Comparison of ENCODE assay signal across 8 mouse cellular contexts in the genomic region with DNA sequence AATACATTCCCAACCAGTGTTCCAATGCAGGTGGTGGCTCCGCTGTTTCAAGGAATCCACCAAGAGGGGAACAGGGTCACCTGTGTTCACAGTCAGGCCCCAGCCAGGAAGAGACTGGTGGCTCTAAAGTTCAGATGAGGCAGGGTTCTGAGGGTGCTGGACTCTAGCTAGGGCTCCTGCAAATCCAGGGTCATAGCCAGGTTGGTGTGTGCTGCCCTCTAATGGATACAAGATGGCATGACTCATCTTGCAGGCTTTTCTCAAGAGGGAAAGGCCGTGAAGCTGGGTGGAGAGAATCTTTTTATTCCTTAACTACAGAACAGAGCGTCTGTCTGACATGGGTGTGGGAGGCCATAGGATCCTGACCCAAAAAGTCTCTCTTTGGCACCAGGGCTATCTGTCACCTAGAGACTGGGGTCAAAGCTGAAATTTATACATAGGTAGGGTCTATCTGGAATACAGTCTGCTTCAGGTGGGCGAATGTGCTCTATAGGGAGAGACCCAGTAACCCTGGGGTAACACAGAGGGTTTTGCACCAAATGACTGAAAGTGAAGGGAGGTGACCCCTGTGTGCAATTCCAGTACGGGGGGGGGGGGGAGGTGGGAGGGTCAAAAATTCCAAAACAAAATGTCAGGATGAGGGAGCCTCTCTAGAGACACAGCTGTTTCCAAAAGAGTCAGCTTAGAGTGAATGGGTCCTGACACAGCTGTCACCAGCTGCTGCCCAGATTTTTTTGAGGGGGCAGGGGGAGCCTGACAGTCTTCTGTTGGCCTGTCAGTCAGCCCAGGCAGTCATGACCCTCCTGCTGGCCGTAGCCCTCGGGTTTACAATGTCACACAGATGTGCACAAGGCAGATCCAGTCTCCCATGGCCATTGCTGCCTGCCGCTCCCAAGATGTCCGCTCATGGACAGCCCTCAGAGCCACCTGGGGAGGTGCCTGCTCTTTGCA. TPM values are rescaled to one million over a fixed set of nuclear protein-coding genes. Genes with fewer than 3 reads are reported as not detected.
DNase-seq lines count a peak whose midpoint lies in the region; ATAC-seq lines count a peak whose summit lies in the region.

No protein-coding gene starts in this region.

- H3K4me2 ChIP-seq in forebrain, embryonic 13.5 days: no peak overlapping the region
- no peak overlapping the region for H3K4me2 ChIP-seq in kidney, embryonic 16.5 days (replicated peaks; ENCODE audit: low read depth, low read length)
- H3K4me2 ChIP-seq in midbrain, embryonic 12.5 days (replicated peaks): no peak overlapping the region

- H3K27me3 ChIP-seq in forebrain, embryonic 13.5 days: no peaks in the 10 kb centered on the region
- no peaks in the 10 kb centered on the region for H3K27me3 ChIP-seq in kidney, embryonic 16.5 days (ENCODE audit: insufficient read depth, low read length)
- H3K27me3 ChIP-seq in midbrain, embryonic 12.5 days: no peaks in the 10 kb centered on the region

- DNase-seq in frontal cortex, postnatal 36 days (ENCODE audit: low spot score in 2 of 2): peak; percentile 3 to 13
- DNase-seq in frontal cortex, postnatal 25 days (ENCODE audit: low spot score in 2 of 2): no peak
- peak; percentile 35 for DNase-seq in urinary bladder, postnatal 14 days (ENCODE audit: low spot score)
- no peak for DNase-seq in urinary bladder, postnatal 4 days (ENCODE audit: low spot score in 2 of 2)
- DNase-seq in spleen, postnatal 36 days (ENCODE audit: low spot score in 2 of 2): no peak

- no peak overlapping the region for H3K27ac ChIP-seq in forebrain, embryonic 13.5 days
- H3K27ac ChIP-seq in kidney, embryonic 16.5 days (ENCODE audit: low read length): no peak overlapping the region
- no peak overlapping the region for H3K27ac ChIP-seq in midbrain, embryonic 12.5 days (replicated peaks)

- no peaks in the 10 kb centered on the region for H3K9me3 ChIP-seq in forebrain, embryonic 13.5 days (replicated peaks)
- H3K9me3 ChIP-seq in kidney, embryonic 16.5 days (ENCODE audit: low read length): no peaks in the 10 kb centered on the region
- no peaks in the 10 kb centered on the region for H3K9me3 ChIP-seq in midbrain, embryonic 12.5 days

- no peak overlapping the region for H3K4me3 ChIP-seq in forebrain, embryonic 13.5 days
- H3K4me3 ChIP-seq in kidney, embryonic 16.5 days (ENCODE audit: low read length): no peak overlapping the region
- no peak overlapping the region for H3K4me3 ChIP-seq in midbrain, embryonic 12.5 days

- WGBS in forebrain, embryonic 13.5 days: 70% methylated on average over 9 of the region's 9 CpGs
- WGBS in kidney, embryonic 16.5 days: 50% methylated on average over 9 of the region's 9 CpGs
- WGBS in midbrain, embryonic 12.5 days: 55% methylated on average over 9 of the region's 9 CpGs

- 0 out of 2 replicates have a peak, but pooled peaks have one; percentile 24 for ATAC-seq in forebrain, embryonic 13.5 days
- ATAC-seq in kidney, embryonic 16.5 days (ENCODE audit: low FRiP score, low TSS enrichment): peak; percentile 49; the same call in 1 of the 2 replicates
- peak; percentile 44; the same call in 1 of the 2 replicates for ATAC-seq in midbrain, embryonic 12.5 days (ENCODE audit: low FRiP score, low read depth)

- H3K36me3 ChIP-seq in forebrain, embryonic 13.5 days (ENCODE audit: poor library complexity, severe bottlenecking): no peaks in the 10 kb centered on the region
- H3K36me3 ChIP-seq in kidney, embryonic 16.5 days (ENCODE audit: insufficient read depth, low read length): no peaks in the 10 kb centered on the region
- H3K36me3 ChIP-seq in midbrain, embryonic 12.5 days: no peaks in the 10 kb centered on the region

- H3K4me1 ChIP-seq in forebrain, embryonic 13.5 days: no peaks in the 10 kb centered on the region
- no peaks in the 10 kb centered on the region for H3K4me1 ChIP-seq in kidney, embryonic 16.5 days (ENCODE audit: insufficient read depth, low read length)
- H3K4me1 ChIP-seq in midbrain, embryonic 12.5 days: no peaks in the 10 kb centered on the region

- no peak overlapping the region for H3K9ac ChIP-seq in forebrain, embryonic 13.5 days
- H3K9ac ChIP-seq in kidney, embryonic 16.5 days (replicated peaks; ENCODE audit: low read length): no peak overlapping the region
- no peak overlapping the region for H3K9ac ChIP-seq in midbrain, embryonic 12.5 days (replicated peaks)

RNA-seq across cellular contexts. Expression of gene Gm9195, which starts 44.2 kb away (rescaled TPM):
- not detected in 2 replicates for polyA plus RNA-seq in forebrain, embryonic 13.5 days (2015; fragmentation: Nextera tagmentation; extraction: Ambion mirVana)
- not detected in 2 replicates for polyA plus RNA-seq in kidney, embryonic 16.5 days (2015; fragmentation: Nextera tagmentation; extraction: Ambion mirVana)
- polyA plus RNA-seq in midbrain, embryonic 12.5 days (2016; fragmentation: Nextera tagmentation; extraction: Ambion mirVana): not detected in 2 replicates

Comparison
In these comparisons a context has a peak if more than half of its experiments do, and no peak if none do; other contexts are left out.
1. DNase-seq: peak in frontal cortex, postnatal 36 days (2 of 2) and urinary bladder, postnatal 14 days (single experiment); none in frontal cortex, postnatal 25 days (0 of 2), urinary bladder, postnatal 4 days (0 of 2) and spleen, postnatal 36 days (0 of 2).
2. Peak in every context shown above with its lines, with median percentiles within 50 percentile points of each other: ATAC-seq.